Mouse (Mus musculus): ENCODE data around the gene Art3.

GRCm38 (mm10) chr5:92323264-92323663 lies 8.4 kb upstream of the Art3 start:
- TF ChIP-seq GATA1 (IDR thresholded peaks at IDR 0.05; ENCODE audit: borderline replicate concordance, low read length) (no peak), FLI1 (IDR thresholded peaks at IDR 0.05; ENCODE audit: low read length) (no peak)
